Mouse (Mus musculus): ENCODE results near the gene Col6a6. TPM values are rescaled to one million over a fixed set of nuclear protein-coding genes. Genes with fewer than 3 reads are reported as not detected.

The Col6a6 gene
- total and polyA plus RNA-seq, 2 experiments from 2014 or later = 0.23 to 0.49 TPM

GRCm38 (mm10) chr9:105696818-105697564 lies 131.0 kb downstream of the Col6a6 start:
- Histone ChIP-seq H3K27ac (ENCODE audit: low read depth, low read length) (no peak overlapping the region), H3K36me3 (ENCODE audit: insufficient read depth, low read length) (no peaks in the 10 kb centered on the region), H3K27me3 (ENCODE audit: insufficient read depth, low read length) (no peaks in the 10 kb centered on the region), H3K4me2 (ENCODE audit: low read depth, low read length, poor library complexity, severe bottlenecking) (no peak overlapping the region), H3K4me3 (ENCODE audit: low read depth, low read length) (no peak overlapping the region), H3K9me3 (ENCODE audit: low read length) (no peaks in the 10 kb centered on the region), H3K9ac (replicated peaks; ENCODE audit: low read length, poor library complexity, severe bottlenecking) (no peak overlapping the region), H3K4me1 (ENCODE audit: insufficient read depth, low read length) (no peaks in the 10 kb centered on the region)
- TF ChIP-seq CTCF (IDR thresholded peaks at IDR 0.05) = no peak
- ATAC-seq (ENCODE audit: low FRiP score) (no peak), DNase-seq (ENCODE audit: low spot score) (no peak)
- WGBS = 84% methylated on average over 7 of the region's 7 CpGs

DNA sequence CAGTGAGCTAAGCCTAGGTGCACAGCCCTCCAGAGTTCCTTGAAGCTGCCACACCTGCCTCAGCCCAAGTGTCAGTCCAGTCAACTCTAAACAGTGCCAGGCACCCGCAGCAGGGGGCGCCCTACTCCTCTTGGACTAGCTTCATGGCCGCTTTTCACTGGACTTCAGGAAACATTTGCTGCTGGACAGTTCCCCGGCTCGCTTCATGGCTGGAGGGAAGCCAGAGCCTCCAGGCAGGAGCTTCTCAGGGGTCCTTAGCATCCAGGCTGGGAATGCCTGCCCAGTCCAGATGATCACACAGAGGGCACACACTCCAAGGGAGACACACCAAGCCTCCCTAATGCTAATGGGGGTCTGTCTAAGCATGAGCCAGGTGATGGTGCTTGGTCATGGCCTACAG lies 134.1 kb downstream of the Col6a6 start:
- Histone ChIP-seq H3K4me2 (ENCODE audit: low read depth, low read length, poor library complexity, severe bottlenecking) (no peak overlapping the region), H3K27ac (ENCODE audit: low read depth, low read length) (no peak overlapping the region), H3K4me3 (ENCODE audit: low read depth, low read length) (no peak overlapping the region), H3K9me3 (ENCODE audit: low read length) (no peaks in the 10 kb centered on the region), H3K4me1 (ENCODE audit: insufficient read depth, low read length) (no peaks in the 10 kb centered on the region), H3K36me3 (ENCODE audit: insufficient read depth, low read length) (no peaks in the 10 kb centered on the region), H3K9ac (replicated peaks; ENCODE audit: low read length, poor library complexity, severe bottlenecking) (no peak overlapping the region), H3K27me3 (ENCODE audit: insufficient read depth, low read length) (no peaks in the 10 kb centered on the region)
- 14% methylated on average over 5 of the region's 5 CpGs for WGBS
- DNase-seq (ENCODE audit: low spot score) = peak; percentile 82
- no peak for ATAC-seq (ENCODE audit: low FRiP score)
- TF ChIP-seq CTCF (IDR thresholded peaks at IDR 0.05) = peak; percentile 73

DNA sequence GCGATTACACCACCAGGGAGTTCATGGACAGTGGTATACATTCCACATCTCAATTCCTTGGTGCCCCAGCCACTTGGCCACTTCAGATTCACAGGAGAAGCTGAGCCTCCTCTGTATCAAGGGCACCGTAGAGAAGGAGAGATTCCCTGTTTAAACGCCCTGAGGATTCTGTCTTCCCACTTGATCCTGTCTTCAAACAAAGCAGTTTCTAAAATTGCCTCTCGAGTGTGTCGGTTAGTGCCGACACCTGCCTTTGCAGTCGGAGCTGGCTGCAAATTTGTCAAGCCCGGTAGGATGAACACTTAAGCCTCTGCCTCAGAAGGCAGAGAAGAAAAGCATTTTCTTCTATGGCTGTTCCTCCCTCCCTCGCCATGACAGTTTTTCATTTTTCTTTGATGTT lies 134.9 kb downstream of the Col6a6 start:
- Histone ChIP-seq H3K4me2 (ENCODE audit: low read depth, low read length, poor library complexity, severe bottlenecking) (no peak overlapping the region), H3K27ac (ENCODE audit: low read depth, low read length) (peak overlapping the region; percentile 2; the same call in 1 of the 2 replicates), H3K9me3 (ENCODE audit: low read length) (no peaks in the 10 kb centered on the region), H3K4me3 (ENCODE audit: low read depth, low read length) (no peak overlapping the region), H3K27me3 (ENCODE audit: insufficient read depth, low read length) (no peaks in the 10 kb centered on the region), H3K9ac (replicated peaks; ENCODE audit: low read length, poor library complexity, severe bottlenecking) (no peak overlapping the region), H3K36me3 (ENCODE audit: insufficient read depth, low read length) (no peaks in the 10 kb centered on the region), H3K4me1 (ENCODE audit: insufficient read depth, low read length) (no peaks in the 10 kb centered on the region)
- 53% methylated on average over 9 of the region's 9 CpGs for WGBS
- no peak for TF ChIP-seq CTCF (IDR thresholded peaks at IDR 0.05)
- DNase-seq (ENCODE audit: low spot score) (no peak), ATAC-seq (ENCODE audit: low FRiP score) (no peak)

DNA sequence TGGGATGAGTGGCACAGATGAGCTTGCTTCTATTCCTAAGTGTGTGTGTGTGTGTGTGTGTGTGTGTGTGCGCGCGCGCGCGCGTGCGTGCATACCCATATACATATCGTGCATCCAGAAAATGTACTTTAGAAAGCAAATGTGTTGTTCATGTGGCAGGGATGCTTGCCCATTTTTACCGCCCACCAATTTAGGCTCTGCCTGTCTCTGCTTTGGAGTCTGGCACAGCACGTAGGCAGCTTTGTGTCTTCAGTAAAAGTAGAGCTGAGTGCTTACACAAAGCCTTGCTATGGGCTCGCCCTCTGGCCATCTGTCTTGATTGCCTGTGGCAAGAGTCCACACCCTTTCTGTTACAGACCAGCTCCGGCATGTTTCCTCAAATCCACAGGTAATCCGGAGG lies 135.5 kb downstream of the Col6a6 start:
- H3K36me3 ChIP-seq (ENCODE audit: insufficient read depth, low read length) = no peaks in the 10 kb centered on the region
- DNase-seq (ENCODE audit: low spot score) (no peak), ATAC-seq (ENCODE audit: low FRiP score) (no peak)
- H3K4me1 ChIP-seq (ENCODE audit: insufficient read depth, low read length) = no peaks in the 10 kb centered on the region
- 92% methylated on average over 14 of the region's 14 CpGs for WGBS
- H3K4me3 ChIP-seq (ENCODE audit: low read depth, low read length) = no peak overlapping the region
- no peak overlapping the region for H3K9ac ChIP-seq (replicated peaks; ENCODE audit: low read length, poor library complexity, severe bottlenecking)
- 0 out of 2 replicates have a peak overlapping the region, but pooled peaks have one; percentile 19 for H3K27ac ChIP-seq (ENCODE audit: low read depth, low read length)
- no peak for TF ChIP-seq CTCF (IDR thresholded peaks at IDR 0.05)
- no peaks in the 10 kb centered on the region for H3K27me3 ChIP-seq (ENCODE audit: insufficient read depth, low read length)
- no peak overlapping the region for H3K4me2 ChIP-seq (ENCODE audit: low read depth, low read length, poor library complexity, severe bottlenecking)
- H3K9me3 ChIP-seq (ENCODE audit: low read length) = no peaks in the 10 kb centered on the region

DNA sequence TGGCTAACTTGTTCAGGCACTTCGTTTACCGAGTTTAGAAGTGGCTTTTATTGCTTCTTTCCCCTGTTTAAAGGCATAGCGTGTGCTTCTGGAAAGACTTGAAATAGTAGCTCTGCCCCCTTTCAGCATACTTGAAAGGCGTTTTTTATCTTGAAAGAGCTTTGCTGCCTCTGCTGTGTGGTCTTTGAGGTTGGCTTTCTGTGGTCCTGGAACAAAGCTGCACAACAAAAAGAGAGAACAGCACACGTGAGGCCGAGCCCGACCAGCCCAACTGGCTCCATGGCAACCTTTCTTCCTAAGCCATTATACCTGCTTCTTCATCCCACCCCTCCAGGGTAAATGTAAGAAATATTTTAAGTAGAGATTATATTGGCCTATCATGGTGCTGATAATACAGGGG lies 138.5 kb downstream of the Col6a6 start:
- 22% methylated on average over 7 of the region's 7 CpGs for WGBS
- Histone ChIP-seq H3K4me3 (ENCODE audit: low read depth, low read length) (no peak overlapping the region), H3K36me3 (ENCODE audit: insufficient read depth, low read length) (peaks cover 18% of the 10 kb centered on the region), H3K27ac (ENCODE audit: low read depth, low read length) (no peak overlapping the region), H3K4me1 (ENCODE audit: insufficient read depth, low read length) (no peaks in the 10 kb centered on the region), H3K27me3 (ENCODE audit: insufficient read depth, low read length) (no peaks in the 10 kb centered on the region), H3K9ac (replicated peaks; ENCODE audit: low read length, poor library complexity, severe bottlenecking) (no peak overlapping the region), H3K4me2 (ENCODE audit: low read depth, low read length, poor library complexity, severe bottlenecking) (no peak overlapping the region), H3K9me3 (ENCODE audit: low read length) (no peaks in the 10 kb centered on the region)
- no peak for ATAC-seq (ENCODE audit: low FRiP score)
- DNase-seq (ENCODE audit: low spot score) = no peak
- TF ChIP-seq CTCF (IDR thresholded peaks at IDR 0.05) = no peak

DNA sequence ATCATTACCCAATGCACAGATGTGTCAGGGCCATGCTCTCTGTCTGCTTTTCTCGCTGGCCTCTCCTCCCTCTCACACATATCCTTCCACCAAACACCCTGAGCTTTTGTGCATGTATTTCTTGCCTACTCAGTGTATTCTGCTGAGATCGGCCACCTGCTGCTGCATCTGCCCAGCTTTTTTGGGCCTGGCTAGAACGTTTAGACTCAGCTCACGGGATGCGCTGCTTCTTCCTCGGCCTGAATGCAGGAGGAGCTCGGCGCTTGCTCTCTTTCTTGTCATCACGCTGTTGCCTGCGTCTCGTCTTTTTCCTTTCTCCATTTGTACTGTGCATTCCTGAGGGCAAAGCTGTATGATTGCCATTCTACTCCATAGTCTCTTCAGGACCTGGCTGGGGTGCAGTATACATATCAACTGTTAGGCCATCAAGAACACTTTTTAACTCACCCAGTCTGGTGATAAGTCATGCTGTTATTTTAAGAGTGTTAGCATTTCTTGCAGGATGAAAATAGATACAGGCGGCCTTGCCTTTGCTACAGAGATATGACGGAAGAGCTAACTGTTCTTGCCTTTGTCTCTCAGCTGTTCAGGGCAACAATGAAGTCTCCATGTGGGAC lies 143.3 kb downstream of the Col6a6 start:
- Histone ChIP-seq H3K4me1 (ENCODE audit: insufficient read depth, low read length) (no peaks in the 10 kb centered on the region), H3K36me3 (ENCODE audit: insufficient read depth, low read length) (peaks cover 18% of the 10 kb centered on the region), H3K27me3 (ENCODE audit: insufficient read depth, low read length) (no peaks in the 10 kb centered on the region), H3K4me3 (ENCODE audit: low read depth, low read length) (no peak overlapping the region), H3K27ac (ENCODE audit: low read depth, low read length) (no peak overlapping the region), H3K9ac (replicated peaks; ENCODE audit: low read length, poor library complexity, severe bottlenecking) (no peak overlapping the region), H3K4me2 (ENCODE audit: low read depth, low read length, poor library complexity, severe bottlenecking) (no peak overlapping the region), H3K9me3 (ENCODE audit: low read length) (no peaks in the 10 kb centered on the region)
- no peak for TF ChIP-seq CTCF (IDR thresholded peaks at IDR 0.05)
- WGBS = 88% methylated on average over 13 of the region's 13 CpGs
- ATAC-seq (ENCODE audit: low FRiP score) (no peak), DNase-seq (ENCODE audit: low spot score) (no peak)

All from midbrain, postnatal 0 days (tissue).